Mouse (Mus musculus): ENCODE data around the gene Invs. TPM values are rescaled to one million over a fixed set of nuclear protein-coding genes. Genes with fewer than 3 reads are reported as not detected.
A peak's percentile ranks its signal among the peaks of the same experiment; 100 is the strongest.

The Invs gene
- polyA plus RNA-seq, 1 experiment from 2014 or later = 10.5 TPM

GRCm38 (mm10) chr4:48472792-48473650 is 193.5 kb downstream of the Invs start, which contains the start of gene Tex10:
Tex10 (minus strand) TSS chr4:48473459.
- Histone ChIP-seq H3K4me1 (peaks cover 17% of the 10 kb centered on the region), H3K36me3 (peaks cover 8% of the 10 kb centered on the region), H3K9ac (replicated peaks) (peak within 1 kb of the TSS; percentile 87), H3K4me2 (replicated peaks) (peak within 1 kb of the TSS; percentile 78), H3K4me3 (peak within 1 kb of the TSS; percentile 97), H3K9me3 (no peaks in the 10 kb centered on the region), H3K27ac (replicated peaks) (peak within 1 kb of the TSS; percentile 82), H3K27me3 (no peaks in the 10 kb centered on the region)
- ATAC-seq (ENCODE audit: low FRiP score, low read depth) = peak; percentile 98
- under 1% methylated on average over 89 of the region's 89 CpGs for WGBS

- H3K9me3 ChIP-seq = peaks cover 4% of the 10 kb centered on the region; the same call in 1 of the 2 replicates
- peak overlapping the region; percentile 97 for H3K4me3 ChIP-seq
- peak overlapping the region; percentile 78 for H3K4me2 ChIP-seq (replicated peaks)
- H3K9ac ChIP-seq (replicated peaks) = no peak overlapping the region
- peaks cover 17% of the 10 kb centered on the region for H3K4me1 ChIP-seq
- WGBS = 89% methylated on average over 2 of the region's 2 CpGs
- peaks cover 2% of the 10 kb centered on the region for H3K36me3 ChIP-seq
- no peaks in the 10 kb centered on the region for H3K27me3 ChIP-seq
- H3K27ac ChIP-seq (replicated peaks) = peak overlapping the region; percentile 82; the same call in 1 of the 2 replicates
- no peak for ATAC-seq (ENCODE audit: low FRiP score, low read depth)
Measured at GRCm38 (mm10) chr4:48473651-48474011, 194.1 kb downstream of the Invs start.

DNA sequence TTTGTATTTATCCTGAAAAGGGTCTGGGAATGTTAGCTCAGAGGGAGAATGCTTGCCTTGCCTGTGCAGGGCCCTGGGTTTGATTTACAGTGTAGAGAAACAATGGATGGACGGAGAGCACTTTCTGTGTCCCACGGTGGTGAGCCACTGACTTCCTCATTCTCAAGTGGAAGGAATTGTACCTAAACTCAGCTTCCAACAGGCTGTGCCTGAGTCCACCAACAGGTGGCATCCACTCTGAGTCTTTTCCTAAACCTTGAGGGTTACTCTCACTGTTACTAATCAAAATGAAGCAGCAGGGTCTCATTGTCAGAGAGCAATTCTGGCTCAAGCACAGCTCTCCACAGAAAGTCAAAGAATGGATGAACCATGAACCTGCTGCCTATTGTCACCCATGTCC is 201.7 kb downstream of the Invs start:
- Histone ChIP-seq H3K27me3 (no peaks in the 10 kb centered on the region), H3K4me2 (replicated peaks) (no peak overlapping the region), H3K27ac (replicated peaks) (no peak overlapping the region), H3K4me1 (no peaks in the 10 kb centered on the region), H3K36me3 (no peaks in the 10 kb centered on the region), H3K4me3 (no peak overlapping the region), H3K9me3 (peaks cover 11% of the 10 kb centered on the region; the same call in 1 of the 2 replicates), H3K9ac (replicated peaks) (no peak overlapping the region)
- 48% methylated on average over 2 of the region's 2 CpGs for WGBS
- no peak for ATAC-seq (ENCODE audit: low FRiP score, low read depth)

Other genes starting within 250 kb of the Invs start
- 0.48 and 0.83 TPM in 2 replicates for gene Nr4a3, start 234.6 kb upstream of the Invs start, polyA plus RNA-seq (2016; fragmentation: Nextera tagmentation; extraction: Ambion mirVana)
- 25.2 and 26.4 TPM in 2 replicates for gene Stx17, start 154.8 kb upstream of the Invs start, polyA plus RNA-seq (2016; fragmentation: Nextera tagmentation; extraction: Ambion mirVana)
- 70.7 and 70.9 TPM in 2 replicates for gene Erp44, start 202 bp upstream of the Invs start, polyA plus RNA-seq (2016; fragmentation: Nextera tagmentation; extraction: Ambion mirVana)
- gene Tex10, start 193.7 kb downstream of the Invs start, polyA plus RNA-seq (2016; fragmentation: Nextera tagmentation; extraction: Ambion mirVana) = 52.8 and 54.9 TPM in 2 replicates

Measured in midbrain, embryonic 12.5 days (tissue).